Mouse (Mus musculus) small intestine, adult 2 months (tissue): ENCODE data around the gene Syna. TPM values are rescaled to one million over a fixed set of nuclear protein-coding genes. Genes with fewer than 3 reads are reported as not detected.

Experiments
- H3K27ac ChIP-seq: fragments of 200-500 bp; 2 replicates; pipeline ENCODE4 v1.5.1; 2012; ENCODE audit warnings: low read depth, low read length, control low read depth, inconsistent platforms; ENCODE audit not compliant: insufficient read depth
- H3K27me3 ChIP-seq: fragments of 200-500 bp; 2 replicates; pipeline ENCODE4 v1.6.1; 2012; ENCODE audit warnings: mild to moderate bottlenecking, moderate library complexity, low read length, inconsistent platforms; ENCODE audit not compliant: control insufficient read depth, insufficient read depth
- H3K36me3 ChIP-seq: fragments of 200-500 bp; 2 replicates; pipeline ENCODE4 v1.6.1; 2012; ENCODE audit warnings: mild to moderate bottlenecking, low read length, control low read depth, inconsistent platforms; ENCODE audit not compliant: control insufficient read depth, insufficient read depth
- H3K4me1 ChIP-seq: fragments of 200-500 bp; 2 replicates; pipeline ENCODE4 v1.6.1; 2012; ENCODE audit warnings: low read length, inconsistent platforms, mixed read lengths; ENCODE audit not compliant: control insufficient read depth, insufficient read depth, insufficient read length
- H3K4me3 ChIP-seq: fragments of 200-500 bp; 2 replicates; pipeline ENCODE4 v1.5.1; 2012; ENCODE audit warnings: low read depth, mild to moderate bottlenecking, control low read depth, inconsistent platforms, low read length, moderate library complexity
- CTCF ChIP-seq: fragments of 200-500 bp; IDR thresholded peaks from 2 replicates; pipeline ENCODE4 v1.5.1; 2012; ENCODE audit warnings: low read depth, mild to moderate bottlenecking, control low read depth, inconsistent platforms, low read length, moderate library complexity, mixed read lengths; ENCODE audit not compliant: insufficient replicate concordance, insufficient read length; ENCODE audit errors: extremely low read depth
- POLR2A ChIP-seq: fragments of 200-500 bp; IDR thresholded peaks from 2 replicates; pipeline ENCODE4 v1.6.1; 2012; ENCODE audit warnings: low read depth, mild to moderate bottlenecking, control low read depth, inconsistent platforms, low read length, moderate library complexity
- WGBS: fragments of 180-500 bp; shearing (Covaris S2); methylation state at CpG from one replicate; pipeline ENCODE4 v1.1.7; 2018; 5-methylcytosine and 5-hydroxymethylcytosine counted together
- polyA plus RNA-seq: library from polyadenylated mRNA; depleted of rRNA; stranded (reverse); fragments of >200 nt; gene quantifications from 2 replicates; pipeline ENCODE4 v1.2.3, GENCODE M21; 2012

Syna gene
- polyA plus RNA-seq, 1 experiment: 1.6 TPM

- TF ChIP-seq POLR2A: no peak
- TF ChIP-seq CTCF: no peak
- H3K27me3 ChIP-seq: no peaks in the 10 kb centered on the region
- H3K36me3 ChIP-seq: peaks cover 9% of the 10 kb centered on the region; the same call in 1 of the 2 replicates
- H3K4me1 ChIP-seq: peaks cover 5% of the 10 kb centered on the region; the same call in 1 of the 2 replicates
- WGBS: 80% methylated on average over 5 of the region's 5 CpGs
- H3K27ac ChIP-seq: no peak overlapping the region
- no peak overlapping the region for H3K4me3 ChIP-seq
Measured at GRCm38 (mm10) chr5:134584798-134585197, 24.8 kb upstream of the Syna start.

GRCm38 (mm10) chr5:134583884-134584213 is 23.9 kb upstream of the Syna start:
- peak overlapping the region; percentile 54 for H3K27ac ChIP-seq
- H3K36me3 ChIP-seq: peaks cover 9% of the 10 kb centered on the region; the same call in 1 of the 2 replicates
- TF ChIP-seq CTCF (no peak), POLR2A (no peak)
- peaks cover 5% of the 10 kb centered on the region; the same call in 1 of the 2 replicates for H3K4me1 ChIP-seq
- H3K4me3 ChIP-seq: no peak overlapping the region
- WGBS: 17% methylated on average over 3 of the region's 3 CpGs
- H3K27me3 ChIP-seq: no peaks in the 10 kb centered on the region

- Histone ChIP-seq H3K27ac (peak overlapping the region; percentile 54), H3K4me3 (peak overlapping the region; percentile 88), H3K36me3 (peaks cover 6% of the 10 kb centered on the region; the same call in 1 of the 2 replicates), H3K4me1 (peaks cover 5% of the 10 kb centered on the region; the same call in 1 of the 2 replicates), H3K27me3 (no peaks in the 10 kb centered on the region)
- WGBS: 6% methylated on average over 15 of the region's 15 CpGs
- TF ChIP-seq CTCF (peak; percentile 12; the same call in 1 of the 2 replicates), POLR2A (no peak)
Measured at GRCm38 (mm10) chr5:134583006-134583883, 23.3 kb upstream of the Syna start.

GRCm38 (mm10) chr5:134582221-134582907 is 22.4 kb upstream of the Syna start:
- 7% methylated on average over 28 of the region's 30 CpGs for WGBS
- Histone ChIP-seq H3K4me1 (peaks cover 5% of the 10 kb centered on the region; the same call in 1 of the 2 replicates), H3K27ac (peak overlapping the region; percentile 26; the same call in 1 of the 2 replicates), H3K4me3 (peak overlapping the region; percentile 88), H3K36me3 (peaks cover 5% of the 10 kb centered on the region; the same call in 1 of the 2 replicates), H3K27me3 (no peaks in the 10 kb centered on the region)
- TF ChIP-seq CTCF (peak; percentile 81), POLR2A (peak; percentile 49)

GRCm38 (mm10) chr5:134581146-134581545 is 21.2 kb upstream of the Syna start, which contains the start of gene Rfc2:
TSS of gene Rfc2 (plus strand) at chr5:134581366.
- Histone ChIP-seq H3K27ac (no peak within 1 kb of the TSS), H3K4me1 (peaks cover 5% of the 10 kb centered on the region; the same call in 1 of the 2 replicates)
- TF ChIP-seq CTCF (no peak), POLR2A (no peak)

GRCm38 (mm10) chr5:134579135-134579534 is 19.2 kb upstream of the Syna start:
- Histone ChIP-seq H3K4me1 (peaks cover 3% of the 10 kb centered on the region; the same call in 1 of the 2 replicates), H3K27ac (no peak overlapping the region), H3K36me3 (no peaks in the 10 kb centered on the region), H3K27me3 (no peaks in the 10 kb centered on the region), H3K4me3 (no peak overlapping the region)
- WGBS: 76% methylated on average over 3 of the region's 3 CpGs
- TF ChIP-seq POLR2A (no peak), CTCF (no peak)

More at GRCm38 (mm10) chr5:134581146-134581545, 21.2 kb upstream of the Syna start, which contains the start of gene Rfc2:
- WGBS: 83% methylated on average over 5 of the region's 5 CpGs
- H3K36me3 ChIP-seq: no peaks in the 10 kb centered on the region
- no peaks in the 10 kb centered on the region for H3K27me3 ChIP-seq
- H3K4me3 ChIP-seq: no peak within 1 kb of the TSS
